Mouse (Mus musculus): Measurements from ENCODE around the gene Prdm2.

The Prdm2 gene

DNA sequence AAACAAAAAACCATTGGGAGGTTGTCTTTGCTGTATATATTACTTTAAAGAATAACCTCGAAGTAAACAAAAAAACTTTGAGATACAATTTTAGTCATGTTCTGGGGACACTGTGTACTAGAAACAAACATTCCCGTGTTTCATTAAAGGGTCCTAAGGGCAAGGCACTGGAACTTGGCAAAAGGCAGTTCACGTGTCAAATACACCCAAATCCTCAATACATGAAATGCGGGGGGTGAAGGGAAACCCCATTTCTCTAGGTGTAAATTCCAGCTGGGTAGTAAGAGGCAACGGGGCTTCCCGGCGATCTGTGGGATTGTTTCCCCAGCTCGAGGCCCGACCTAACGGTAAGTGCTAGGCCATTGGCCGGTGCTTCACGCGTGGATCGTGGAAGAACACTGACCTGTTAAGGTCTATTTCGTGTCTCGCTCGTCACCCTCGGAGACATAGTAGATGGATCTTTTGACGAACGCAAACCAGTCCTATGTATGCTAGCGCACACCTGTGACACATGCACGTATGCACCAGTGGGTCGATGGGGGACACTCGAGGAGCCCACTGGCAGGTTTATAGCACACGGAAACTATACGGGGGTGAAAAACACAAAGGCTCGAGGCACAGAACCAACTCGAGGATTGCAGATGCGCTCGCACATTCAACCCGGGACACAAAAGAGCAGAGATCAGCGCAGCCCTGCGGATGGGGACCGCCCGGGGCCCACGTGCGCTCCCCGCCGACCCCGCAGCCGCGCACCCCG, 1.0 kb downstream of the Prdm2 start:
- peak; percentile 54 for DNase-seq (ENCODE audit: low spot score)

DNA sequence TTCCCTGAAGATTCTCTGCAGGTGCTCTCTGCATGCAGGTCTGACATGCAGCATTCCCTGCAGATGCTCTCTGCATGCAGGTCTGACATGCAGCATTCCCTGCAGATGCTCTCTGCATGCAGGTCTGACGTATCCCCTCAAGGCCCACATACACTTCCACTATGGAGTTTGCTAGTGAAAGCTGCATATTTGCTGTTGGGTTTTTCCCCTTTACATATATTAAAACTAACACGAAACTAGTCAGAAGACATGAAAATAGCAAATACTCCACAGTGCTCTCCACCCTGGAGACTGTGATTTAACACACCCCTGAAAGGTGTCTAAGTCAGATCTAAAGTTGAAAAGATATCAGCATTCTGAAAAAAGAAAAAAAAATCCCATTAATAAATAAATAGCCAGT, 2.8 kb downstream of the Prdm2 start:
- no peak for DNase-seq (ENCODE audit: low spot score)

DNA sequence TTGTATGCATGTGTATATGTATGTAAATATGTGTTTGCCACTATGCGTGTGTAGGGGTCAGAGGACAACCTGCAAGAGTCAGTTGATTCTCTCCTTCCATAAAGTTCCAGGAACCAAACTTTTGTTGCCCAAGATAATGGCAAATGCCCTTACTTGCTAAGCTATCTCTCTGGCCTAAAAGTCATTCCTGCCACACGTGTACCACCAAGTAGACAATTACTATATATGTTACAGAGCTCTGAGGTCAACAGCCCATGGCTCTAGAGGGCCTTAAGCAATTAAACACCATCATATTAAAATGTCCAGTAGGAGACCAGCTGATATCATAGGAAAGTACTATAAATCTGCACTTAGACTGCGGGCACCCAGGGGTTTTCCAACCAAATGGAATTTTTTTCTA, 10.1 kb downstream of the Prdm2 start:
- no peak for DNase-seq (ENCODE audit: low spot score)

DNA sequence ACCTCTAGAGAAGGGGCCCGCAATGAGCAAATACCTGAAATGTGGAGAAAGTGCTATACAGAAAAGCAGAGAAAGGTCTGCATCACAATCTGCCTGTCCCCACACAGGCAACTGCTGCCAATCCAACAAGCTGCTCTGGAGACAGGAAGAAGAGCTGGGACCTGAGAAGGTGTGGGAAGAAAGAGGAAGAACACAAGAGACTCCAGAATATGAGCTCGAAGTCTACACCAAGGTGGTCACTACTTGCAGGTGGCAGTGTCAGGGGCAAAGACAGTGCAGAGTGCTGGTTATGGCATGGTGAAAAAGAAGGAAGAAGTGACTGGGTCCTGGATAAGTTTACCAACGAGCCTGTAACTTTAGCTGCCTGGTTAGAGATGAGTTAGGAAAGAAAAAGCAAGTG, 14.4 kb downstream of the Prdm2 start:
- DNase-seq (ENCODE audit: low spot score): no peak

DNA sequence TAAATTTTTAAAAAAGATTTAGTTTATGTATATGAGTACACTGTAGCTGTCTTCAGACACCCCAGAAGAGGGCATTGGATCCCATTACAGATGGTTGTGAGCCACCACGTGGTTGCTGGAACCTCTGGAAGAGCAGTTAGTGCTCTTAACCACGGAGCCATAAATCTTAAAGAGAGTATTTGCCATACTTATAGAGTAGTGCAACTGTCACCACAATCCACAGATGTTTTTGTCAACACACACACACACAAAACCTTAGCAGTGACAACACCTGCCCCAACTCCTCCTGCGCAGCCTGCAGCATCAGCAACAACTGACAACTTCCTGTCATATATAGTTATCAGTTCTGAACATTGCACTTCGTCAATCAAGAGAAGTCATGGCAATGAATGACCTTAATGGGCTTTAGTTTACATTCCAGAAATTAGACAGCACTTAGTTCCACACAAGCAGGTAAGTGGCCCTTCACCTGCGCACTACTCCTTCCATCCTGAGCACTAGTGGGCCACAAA, 14.9 kb downstream of the Prdm2 start:
- DNase-seq (ENCODE audit: low spot score): no peak

DNA sequence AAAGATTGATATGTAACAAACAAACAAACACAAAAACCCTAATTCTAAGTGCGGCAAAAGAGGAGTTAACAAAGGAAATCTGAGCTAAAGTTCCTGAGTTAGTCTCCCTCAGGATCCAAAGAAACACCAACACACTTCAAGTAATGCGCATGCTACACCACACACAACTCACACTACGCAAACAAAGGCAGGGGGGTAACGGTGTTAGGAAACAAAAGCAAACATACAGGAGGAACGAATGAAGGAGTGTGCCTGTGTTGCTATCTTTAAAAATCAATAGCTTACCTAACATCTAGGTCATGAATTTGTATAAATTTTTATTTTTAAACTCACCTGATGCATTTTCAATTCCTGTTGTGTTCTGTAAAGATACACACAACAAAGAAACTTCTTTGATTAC, 18.5 kb downstream of the Prdm2 start:
- no peak for DNase-seq (ENCODE audit: low spot score)

DNA sequence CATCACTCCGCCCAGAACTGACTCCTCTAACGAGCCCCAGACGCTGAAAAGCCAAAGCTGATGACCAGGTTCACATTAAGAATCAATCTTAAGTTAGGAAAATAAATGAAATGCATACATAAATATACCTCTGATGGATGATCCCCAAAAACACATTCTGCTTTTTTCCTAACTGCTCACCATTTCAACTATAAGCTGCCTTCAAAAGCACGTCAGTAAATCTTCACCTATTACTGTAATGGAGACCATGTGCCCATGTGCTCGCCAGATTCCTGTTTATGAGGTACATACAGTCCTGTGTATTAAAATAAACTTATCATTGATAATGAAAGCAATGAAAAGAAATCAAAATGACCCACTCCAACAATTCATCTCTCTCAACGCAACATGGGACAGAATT, 19.6 kb downstream of the Prdm2 start:
- no peak for DNase-seq (ENCODE audit: low spot score)

DNA sequence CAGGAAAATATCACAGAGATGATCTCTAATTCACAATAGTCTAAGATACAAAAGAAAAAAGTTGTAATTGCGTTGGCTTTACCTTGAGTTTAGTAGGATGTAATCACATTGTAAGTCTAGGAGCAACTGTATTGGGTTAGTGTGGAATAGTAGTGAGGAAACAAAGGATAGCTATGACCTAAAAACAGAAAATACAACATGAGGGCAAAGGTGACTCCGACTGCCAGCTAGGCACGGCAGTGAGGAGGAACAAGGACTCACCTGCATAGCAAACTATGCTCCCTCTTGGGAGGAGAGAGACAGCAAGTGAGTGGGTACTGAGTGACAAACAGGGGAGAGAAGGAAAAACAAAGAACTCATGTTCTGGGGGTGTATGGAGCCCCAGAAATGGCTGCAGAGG, 21.0 kb downstream of the Prdm2 start:
- DNase-seq (ENCODE audit: low spot score): no peak

DNA sequence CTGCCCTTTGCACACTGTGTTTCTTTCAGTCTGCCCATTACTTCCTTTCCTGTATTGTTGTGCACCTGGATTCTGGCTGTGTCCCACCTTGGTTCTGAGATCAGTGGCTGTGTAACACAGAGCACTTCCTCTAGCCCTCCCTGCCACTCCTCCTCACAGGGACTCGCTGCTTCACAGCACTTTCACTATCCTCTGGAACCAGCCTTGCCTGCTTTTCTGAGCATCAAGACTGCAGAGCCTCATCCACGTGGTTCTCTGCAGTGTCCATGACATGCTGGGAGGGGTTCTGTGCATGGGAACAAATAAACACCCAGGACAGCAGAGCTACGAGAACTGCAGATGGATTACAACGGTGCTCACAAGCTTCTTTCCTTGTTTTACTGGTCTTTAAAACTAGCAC, 22.1 kb downstream of the Prdm2 start:
- no peak for DNase-seq (ENCODE audit: low spot score)

DNA sequence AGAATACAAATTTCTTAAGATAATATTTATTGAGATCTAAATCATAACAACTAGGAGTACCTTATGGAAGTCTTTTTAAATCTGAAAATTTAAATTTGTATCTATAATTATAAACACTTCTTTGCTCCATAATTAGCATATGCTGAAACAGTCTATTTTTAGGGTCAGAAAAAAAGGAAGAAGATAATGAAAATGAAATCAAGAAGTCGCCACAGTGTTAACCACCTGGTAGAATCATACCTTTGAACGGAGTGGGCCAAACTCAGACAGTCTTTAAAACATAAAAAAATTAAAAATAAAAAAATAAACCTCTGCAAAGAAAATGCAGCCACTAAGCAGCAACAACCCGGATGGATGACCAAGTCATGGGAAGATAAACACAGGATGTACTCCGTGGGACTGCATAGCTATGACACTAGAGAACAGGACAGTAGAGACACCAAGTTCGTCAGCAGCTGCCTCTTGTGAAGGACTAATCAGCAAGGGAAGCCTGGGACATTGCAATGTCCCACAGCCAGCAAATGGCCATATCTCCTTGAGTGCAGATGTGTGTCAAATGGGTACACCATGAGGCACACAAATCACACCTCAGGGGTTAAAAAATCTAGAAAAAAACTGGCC, 24.1 kb downstream of the Prdm2 start:
- DNase-seq (ENCODE audit: low spot score): no peak

DNA sequence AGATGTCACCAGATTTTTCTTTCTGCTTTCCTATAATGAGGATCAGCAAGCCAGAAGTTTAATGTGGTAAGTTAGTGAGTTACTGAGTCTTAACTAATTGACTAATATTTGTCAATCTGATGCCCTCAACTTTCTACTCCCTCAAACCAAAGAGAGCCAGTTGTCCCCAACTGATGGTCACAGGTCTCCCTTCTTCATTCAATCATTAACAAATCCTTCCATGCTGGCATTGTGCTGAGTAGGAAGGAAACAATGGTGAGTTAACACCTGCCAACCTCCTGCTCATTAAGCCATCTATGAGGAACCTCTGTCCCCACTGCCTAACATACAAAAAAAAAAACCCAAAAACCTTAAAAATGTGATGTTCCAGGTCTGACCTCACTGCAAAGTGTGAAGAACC, 26.7 kb downstream of the Prdm2 start:
- no peak for DNase-seq (ENCODE audit: low spot score)

DNA sequence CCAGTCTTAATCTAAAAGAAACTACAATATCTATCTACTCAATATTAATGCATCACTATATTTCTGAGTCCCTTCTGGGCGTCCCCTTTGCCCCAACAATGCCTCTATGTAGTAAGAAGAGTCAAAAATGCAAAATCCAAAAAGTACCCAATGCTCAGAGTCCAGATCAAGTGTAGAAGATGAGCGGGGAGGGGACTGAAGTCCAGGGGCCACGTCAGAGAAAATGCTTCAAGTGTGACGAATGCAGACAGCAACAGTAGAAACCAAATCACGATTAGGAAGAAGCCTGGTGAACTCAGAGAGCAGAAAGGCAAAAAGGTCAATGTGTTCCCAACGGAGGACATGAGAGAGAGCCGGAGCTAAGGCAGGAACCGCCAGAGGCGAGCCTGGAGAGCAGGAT, 27.3 kb downstream of the Prdm2 start:
- no peak for DNase-seq (ENCODE audit: low spot score)

DNA sequence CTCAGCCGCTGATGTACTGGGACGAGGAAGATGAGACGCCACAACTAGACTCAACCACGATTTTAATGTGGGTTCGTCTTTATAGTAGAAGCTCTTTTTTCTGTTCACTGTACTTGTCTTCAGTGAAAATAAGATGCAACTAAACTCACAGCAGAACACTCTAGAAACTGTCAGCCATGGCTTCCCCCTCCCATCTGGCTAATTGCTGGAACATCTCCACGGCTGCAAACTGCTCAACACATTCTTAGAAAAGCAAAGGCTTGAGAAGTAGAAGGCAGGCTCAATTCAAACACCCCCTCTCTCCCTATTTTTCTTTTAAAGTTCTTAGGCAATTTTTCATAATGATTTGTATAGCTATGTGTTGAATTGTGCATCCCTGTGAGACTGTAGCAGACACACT, 29.7 kb downstream of the Prdm2 start:
- DNase-seq (ENCODE audit: low spot score): no peak

DNA sequence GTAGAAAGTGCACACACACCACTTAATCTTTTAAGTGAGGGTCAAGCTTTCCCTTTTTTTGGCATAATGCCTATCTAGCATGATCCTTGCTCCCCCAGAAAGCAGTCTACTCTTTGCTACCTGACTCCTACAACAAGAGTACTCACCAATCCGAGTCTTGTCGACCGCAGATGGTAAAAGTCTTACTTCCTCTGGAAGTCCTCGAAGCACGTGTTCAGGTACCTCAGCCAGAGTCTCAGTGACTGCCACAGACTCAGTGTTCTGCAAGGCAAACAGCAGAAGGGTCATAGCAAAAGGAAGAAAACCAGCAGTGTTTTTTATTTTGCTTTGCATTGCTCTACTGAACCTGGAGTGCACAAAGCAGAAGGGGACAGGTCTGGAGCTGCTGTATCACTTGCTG, 32.1 kb downstream of the Prdm2 start:
- no peak for DNase-seq (ENCODE audit: low spot score)

DNA sequence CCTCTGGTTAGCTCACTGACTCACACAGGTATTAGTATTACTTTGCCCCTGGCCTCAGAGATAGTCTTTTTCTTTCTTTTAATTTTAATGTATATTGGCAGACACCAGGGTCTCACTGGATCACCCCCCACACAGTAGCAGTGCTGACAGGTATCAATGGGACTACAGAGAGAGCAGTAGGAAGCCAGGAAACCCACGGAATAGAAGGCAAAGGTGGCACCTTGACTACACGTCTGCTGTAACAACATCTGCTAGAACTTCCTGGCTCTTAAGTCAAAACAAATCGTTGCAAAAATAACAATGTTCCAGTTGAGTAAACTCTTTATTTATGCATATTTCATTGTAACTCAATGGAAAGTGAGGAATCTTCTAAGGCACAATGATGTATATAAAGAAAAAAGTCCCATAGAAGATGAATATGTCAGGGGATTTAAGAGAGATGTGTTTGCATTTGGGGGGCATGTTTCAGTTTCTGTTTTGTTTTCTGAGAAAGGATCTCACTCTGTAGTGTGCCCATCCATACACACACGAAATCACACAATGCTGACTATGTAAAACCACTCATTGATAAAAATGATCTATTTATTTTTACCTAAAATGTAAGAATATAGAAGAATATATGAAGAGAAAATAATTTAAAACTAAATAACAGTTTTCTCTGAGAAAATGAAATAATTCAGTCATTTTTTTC, 41.0 kb downstream of the Prdm2 start:
- DNase-seq (ENCODE audit: low spot score): no peak

DNA sequence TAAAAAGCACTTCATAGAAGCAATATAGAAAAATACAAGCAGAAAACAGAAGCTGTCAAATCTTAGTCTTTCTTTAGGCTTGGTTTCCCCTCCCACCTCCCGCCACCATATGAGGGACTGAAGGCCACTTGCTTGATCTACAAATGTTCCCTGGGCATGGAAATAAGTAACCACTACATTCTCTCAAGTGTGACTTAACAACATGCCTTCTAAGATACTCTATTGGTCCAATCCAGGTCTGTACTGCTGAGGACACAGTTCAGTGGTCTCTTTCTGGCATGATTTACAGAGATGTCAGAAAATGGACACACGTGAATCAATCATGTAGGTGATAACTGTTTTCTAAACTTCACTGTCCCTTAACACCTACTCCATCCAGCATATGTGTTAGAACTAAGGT, 42.5 kb downstream of the Prdm2 start:
- no peak for DNase-seq (ENCODE audit: low spot score)

DNA sequence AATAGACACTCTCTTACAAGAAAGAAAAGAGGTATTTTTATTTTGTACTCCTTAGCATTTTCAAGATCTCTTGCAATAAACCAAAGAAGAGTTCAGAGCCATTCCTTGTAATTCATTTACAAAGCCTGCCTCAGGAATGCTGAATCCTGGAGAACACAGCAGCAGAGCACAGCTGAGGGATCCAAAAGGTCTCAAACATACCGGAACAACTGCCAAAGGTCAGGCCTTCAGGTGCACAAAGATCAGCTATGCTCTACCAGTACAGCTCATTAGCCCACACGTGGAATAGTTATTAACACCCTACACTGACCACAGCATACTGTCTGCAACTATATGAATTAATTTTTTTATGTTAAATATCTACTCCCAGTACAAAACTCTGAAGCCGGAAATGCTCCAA, 44.7 kb downstream of the Prdm2 start:
- DNase-seq (ENCODE audit: low spot score): no peak

DNA sequence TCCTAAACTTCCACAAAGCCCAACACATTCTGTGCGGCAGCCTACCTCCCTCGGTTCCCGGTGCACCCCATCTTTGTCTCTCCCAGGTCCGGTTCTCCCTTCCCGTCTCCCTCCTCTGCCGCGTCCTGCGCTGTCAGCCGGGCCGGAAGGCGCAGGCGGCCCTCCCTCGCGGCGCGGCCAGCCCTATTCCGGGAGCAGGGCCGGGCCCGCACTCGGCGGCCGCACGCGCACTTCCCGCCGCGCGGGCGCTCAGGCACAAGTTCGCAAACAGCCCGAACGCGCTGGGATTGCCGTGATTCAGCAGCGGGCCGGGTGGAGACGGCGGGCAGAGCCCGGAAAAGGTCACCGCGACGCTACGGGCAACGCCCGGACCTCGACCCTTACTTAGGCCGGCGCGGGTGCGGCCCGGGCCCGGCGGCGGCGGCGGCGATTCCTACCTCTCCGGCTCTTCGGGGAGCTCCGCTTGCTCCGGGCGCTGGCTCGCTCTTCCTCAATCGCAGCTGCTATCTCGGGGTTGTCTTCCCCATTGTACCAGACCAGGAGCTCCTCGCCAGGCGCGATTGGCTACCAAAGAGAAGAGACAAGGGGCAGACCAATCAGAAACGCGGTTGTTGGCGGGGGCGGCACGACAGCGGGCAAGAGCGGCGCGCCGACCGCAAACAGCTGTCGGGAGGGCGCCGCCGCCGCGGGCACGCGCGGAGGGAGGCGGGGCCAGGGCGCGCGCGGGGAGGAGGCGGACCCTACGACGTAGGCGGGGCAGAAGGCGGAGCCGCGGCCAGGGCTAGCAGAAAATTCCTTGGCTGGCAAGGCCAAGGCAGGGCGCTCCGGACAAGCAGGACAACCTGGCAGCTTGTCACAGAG, 50.9 kb downstream of the Prdm2 start:
- peak; percentile 98 for DNase-seq (ENCODE audit: low spot score)

DNA sequence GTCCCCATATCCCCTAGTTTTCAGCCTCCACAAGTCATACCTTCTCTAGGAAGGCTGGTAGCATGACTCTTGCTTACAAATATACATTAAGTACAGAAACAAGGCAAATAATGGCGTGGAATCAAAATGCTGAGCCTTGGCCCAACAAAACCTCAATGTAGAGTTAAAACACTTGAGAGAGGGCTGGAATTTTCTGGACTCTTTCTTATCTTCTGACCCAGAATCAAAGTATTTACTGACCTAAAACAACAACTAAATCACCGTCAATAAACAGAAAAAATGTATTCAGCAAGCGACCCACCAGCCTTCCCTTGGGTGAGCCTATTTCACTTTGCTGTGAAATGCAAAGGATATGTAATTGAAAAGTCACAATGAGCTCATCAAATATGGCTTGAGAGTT, 52.0 kb downstream of the Prdm2 start:
- no peak for DNase-seq (ENCODE audit: low spot score)

DNA sequence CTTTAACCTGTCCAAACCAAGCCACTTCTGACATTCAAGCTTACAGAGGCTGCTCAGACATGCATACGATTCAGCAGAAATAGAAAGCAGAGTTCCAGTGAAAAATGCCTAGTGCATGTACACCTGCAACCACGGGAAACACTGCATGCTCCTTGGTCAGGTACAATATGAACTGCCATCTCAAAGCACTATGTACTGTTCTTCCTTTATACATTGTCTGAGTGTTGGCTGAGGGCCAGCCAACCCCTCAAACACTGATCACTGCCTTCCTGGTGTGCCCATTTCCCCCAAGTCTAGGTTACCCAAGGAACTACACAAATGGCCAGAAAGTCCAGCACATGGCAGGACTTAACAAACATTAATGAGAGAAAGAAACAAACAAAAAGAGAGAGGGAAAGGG, 53.5 kb downstream of the Prdm2 start:
- no peak for DNase-seq (ENCODE audit: low spot score)

DNA sequence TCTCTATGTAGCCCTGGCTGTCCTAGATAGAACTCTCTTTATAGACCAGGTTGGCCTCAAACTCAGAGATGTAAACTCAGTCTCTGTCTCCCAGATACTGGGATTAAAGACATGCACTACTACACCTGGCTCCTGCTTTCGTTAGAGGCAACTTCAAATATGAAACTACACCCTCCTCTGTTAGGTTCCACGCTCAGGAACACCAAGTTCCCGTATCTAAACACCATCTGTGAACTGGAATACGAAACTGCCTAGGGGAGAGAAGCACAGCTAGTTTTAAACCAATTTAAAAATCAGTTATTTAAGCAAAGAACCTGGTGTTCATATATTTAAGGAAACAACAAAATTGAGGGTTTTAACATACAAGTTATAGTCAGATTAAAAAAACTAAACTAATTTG, 56.9 kb downstream of the Prdm2 start:
- no peak for DNase-seq (ENCODE audit: low spot score)

DNA sequence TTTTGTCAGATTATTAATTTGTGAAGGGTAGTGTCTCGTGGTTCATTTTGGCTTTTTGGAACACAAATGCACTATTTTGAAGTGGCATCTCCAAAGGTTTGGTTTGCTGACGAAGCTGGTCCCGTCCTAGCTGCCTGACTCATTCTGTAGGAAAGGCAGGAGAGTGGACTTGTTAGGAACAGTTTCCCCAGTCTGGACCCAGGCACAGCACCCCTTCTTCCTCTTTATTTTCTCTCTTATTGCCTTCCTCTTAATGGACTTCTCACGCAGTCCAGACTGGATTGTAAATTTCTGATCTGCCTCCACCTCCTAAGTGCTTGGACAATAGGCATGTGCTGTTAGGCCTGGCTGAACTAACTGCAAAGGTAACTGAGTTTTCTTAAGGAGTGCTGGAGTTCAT, 57.8 kb downstream of the Prdm2 start:
- no peak for DNase-seq (ENCODE audit: low spot score)

Data from testis, postnatal 10 days (tissue).